Mouse (Mus musculus): ENCODE measurements around the gene Clasp1.

The Clasp1 gene

GRCm38 (mm10) chr1:118403440-118403839, 14.6 kb downstream of the Clasp1 start:
- no peak for DNase-seq

- DNase-seq, result no peak
Measured at GRCm38 (mm10) chr1:118407586-118408250, 18.9 kb downstream of the Clasp1 start.

GRCm38 (mm10) chr1:118409249-118409648, 20.4 kb downstream of the Clasp1 start:
- DNase-seq, result no peak

- DNase-seq, result no peak
Measured at GRCm38 (mm10) chr1:118410824-118411223, 22.0 kb downstream of the Clasp1 start.

- DNase-seq, result no peak
Measured at GRCm38 (mm10) chr1:118413169-118413568, 24.3 kb downstream of the Clasp1 start.

GRCm38 (mm10) chr1:118417047-118417730, 28.3 kb downstream of the Clasp1 start:
- no peak for DNase-seq

GRCm38 (mm10) chr1:118419399-118419798, 30.5 kb downstream of the Clasp1 start:
- no peak for DNase-seq

- peak in 1 of 2 experiments; percentile 26 for DNase-seq
Measured at GRCm38 (mm10) chr1:118421149-118421548, 32.3 kb downstream of the Clasp1 start.

- no peak for DNase-seq
Measured at GRCm38 (mm10) chr1:118422812-118423211, 34.0 kb downstream of the Clasp1 start.

- no peak for DNase-seq
Measured at GRCm38 (mm10) chr1:118425982-118426381, 37.1 kb downstream of the Clasp1 start.

GRCm38 (mm10) chr1:118428354-118429084, 39.7 kb downstream of the Clasp1 start:
- no peak for DNase-seq

GRCm38 (mm10) chr1:118431548-118431947, 42.7 kb downstream of the Clasp1 start:
- DNase-seq, result no peak

GRCm38 (mm10) chr1:118435001-118435473, 46.2 kb downstream of the Clasp1 start:
- DNase-seq, result no peak

- DNase-seq, result no peak
Measured at GRCm38 (mm10) chr1:118437856-118438255, 49.0 kb downstream of the Clasp1 start.

- no peak for DNase-seq
Measured at GRCm38 (mm10) chr1:118438332-118438731, 49.5 kb downstream of the Clasp1 start.

GRCm38 (mm10) chr1:118440547-118440946, 51.7 kb downstream of the Clasp1 start:
- no peak for DNase-seq

GRCm38 (mm10) chr1:118444420-118444819, 55.6 kb downstream of the Clasp1 start:
- no peak for DNase-seq

- no peak for DNase-seq
Measured at GRCm38 (mm10) chr1:118444988-118445387, 56.1 kb downstream of the Clasp1 start.

GRCm38 (mm10) chr1:118445441-118445840, 56.6 kb downstream of the Clasp1 start:
- no peak for DNase-seq

GRCm38 (mm10) chr1:118446006-118446405, 57.1 kb downstream of the Clasp1 start:
- DNase-seq, result no peak

- no peak for DNase-seq
Measured at GRCm38 (mm10) chr1:118447131-118447530, 58.3 kb downstream of the Clasp1 start.

GRCm38 (mm10) chr1:118448214-118448613, 59.4 kb downstream of the Clasp1 start:
- no peak for DNase-seq

- DNase-seq, result no peak
Measured at GRCm38 (mm10) chr1:118450891-118451450, 62.1 kb downstream of the Clasp1 start.

Measured in spleen, adult 18-20 months (tissue).